Mouse (Mus musculus): ENCODE results near the gene Appl2.
A peak's percentile ranks its signal among the peaks of the same experiment; 100 is the strongest.
"Not testable (repeated sequence)": the region's sequence is repeated elsewhere in the genome, so short reads cannot be mapped to it uniquely, and the experiment has no call there.

Gene Appl2

DNA sequence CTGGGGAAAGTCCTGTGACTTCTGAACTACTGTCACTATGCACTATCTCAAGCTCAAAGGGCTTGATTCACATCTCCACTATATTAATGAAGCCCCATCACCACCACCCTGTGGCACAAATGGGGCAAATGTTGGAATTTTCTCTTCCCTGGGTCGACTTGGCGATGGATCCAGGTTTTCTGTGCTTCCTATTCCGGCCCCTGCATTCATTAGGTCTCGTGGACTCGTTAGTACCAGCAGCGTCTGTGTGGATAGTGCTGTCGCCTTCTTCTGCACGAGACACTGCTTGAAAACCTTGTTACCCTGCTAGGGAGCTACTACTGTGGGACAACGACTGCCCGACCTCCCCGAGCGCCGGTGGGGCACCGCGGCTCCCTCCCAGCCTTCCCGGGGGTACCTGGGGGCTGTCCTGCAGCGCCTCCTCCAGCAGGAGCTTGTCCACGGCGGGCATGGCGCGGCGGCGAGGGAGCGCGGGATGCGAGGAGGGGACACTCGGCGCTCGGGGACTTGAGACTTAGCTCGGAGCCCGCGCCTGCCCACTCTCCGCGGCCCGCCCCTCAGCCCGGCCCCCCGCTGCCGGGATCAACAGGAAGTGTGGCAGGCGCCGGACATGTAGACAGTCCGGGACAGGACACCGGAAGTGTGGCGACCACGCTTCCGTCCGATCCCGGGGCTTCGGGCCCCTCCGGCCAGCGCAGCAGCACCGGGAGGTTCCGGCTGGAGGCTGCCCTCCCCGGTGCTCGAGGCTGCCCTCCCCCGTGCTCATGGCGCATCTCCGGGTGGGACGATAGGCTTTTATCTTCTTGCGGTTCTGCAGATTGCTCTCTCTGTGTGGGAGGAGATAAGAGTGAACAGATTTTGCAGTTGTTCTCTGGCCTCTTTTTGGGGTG, at the start of gene Appl2:
Gene Appl2, minus strand, starts transcription at position 608 of the 890 bp plus-strand sequence.
- DNase-seq = peak; percentile 82

DNA sequence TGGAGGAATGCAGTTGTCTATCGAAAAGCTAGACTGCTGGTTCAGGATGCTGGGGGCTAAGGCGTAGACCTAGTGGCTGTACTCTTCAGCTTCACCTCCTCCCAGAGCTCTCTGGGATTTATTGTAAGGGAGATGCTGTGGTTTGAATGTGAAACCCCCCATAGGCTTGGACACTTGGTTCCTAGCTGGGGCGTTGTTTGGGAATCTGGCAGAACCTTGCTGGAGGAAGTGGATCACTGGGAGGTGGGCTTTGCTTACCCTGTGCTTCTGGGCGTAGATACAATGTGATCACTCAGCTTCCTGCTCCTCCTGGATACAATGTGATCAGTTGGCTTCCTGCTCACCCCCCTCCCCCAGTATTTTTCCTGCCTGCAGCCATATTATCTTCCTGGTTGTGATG, 47.7 kb upstream of the Appl2 start:
- no peak for DNase-seq

DNA sequence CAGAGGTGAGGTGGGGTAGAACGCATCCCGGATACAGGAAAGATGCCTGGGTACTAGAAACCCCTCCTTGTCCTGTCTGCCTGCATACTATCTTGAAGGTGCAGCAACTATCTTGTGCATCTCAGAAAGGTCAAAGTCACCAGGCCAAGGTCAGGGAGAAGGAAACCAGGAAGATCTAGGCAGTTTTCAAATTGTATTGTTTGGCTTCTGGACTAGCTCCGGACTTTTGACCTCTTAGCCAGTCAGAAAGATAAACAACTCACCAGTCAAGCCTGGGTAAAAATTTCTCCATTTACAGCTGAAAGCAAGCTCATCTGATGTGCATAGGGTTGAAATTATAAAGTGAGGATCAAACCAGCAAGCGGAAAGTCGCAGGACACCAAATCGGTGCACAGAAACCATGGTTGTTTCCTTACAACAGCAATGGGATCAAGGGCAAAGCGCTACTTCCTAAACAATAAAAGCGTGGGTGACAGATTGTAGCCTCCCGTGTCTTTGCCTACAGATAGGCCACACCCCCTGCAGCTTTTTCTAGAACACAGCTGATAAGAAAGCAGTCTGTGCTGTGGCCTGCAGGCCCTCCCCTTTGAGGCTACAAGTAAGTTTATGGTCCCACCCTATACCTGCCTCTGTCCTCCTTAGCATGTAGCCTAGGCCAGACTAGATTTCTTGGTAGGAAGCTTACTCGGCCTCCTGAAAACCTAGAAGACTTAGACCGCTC, 43.8 kb upstream of the Appl2 start:
- DNase-seq = no peak

GRCm38 (mm10) chr10:83688215-83688614, 39.7 kb upstream of the Appl2 start:
- no peak for DNase-seq

- DNase-seq = peak; percentile 3
Measured at GRCm38 (mm10) chr10:83681334-83681733, 32.8 kb upstream of the Appl2 start.

GRCm38 (mm10) chr10:83666556-83666955, 18.0 kb upstream of the Appl2 start:
- no peak for DNase-seq

- DNase-seq = no peak
Measured at GRCm38 (mm10) chr10:83661925-83662324, 13.4 kb upstream of the Appl2 start.

DNA sequence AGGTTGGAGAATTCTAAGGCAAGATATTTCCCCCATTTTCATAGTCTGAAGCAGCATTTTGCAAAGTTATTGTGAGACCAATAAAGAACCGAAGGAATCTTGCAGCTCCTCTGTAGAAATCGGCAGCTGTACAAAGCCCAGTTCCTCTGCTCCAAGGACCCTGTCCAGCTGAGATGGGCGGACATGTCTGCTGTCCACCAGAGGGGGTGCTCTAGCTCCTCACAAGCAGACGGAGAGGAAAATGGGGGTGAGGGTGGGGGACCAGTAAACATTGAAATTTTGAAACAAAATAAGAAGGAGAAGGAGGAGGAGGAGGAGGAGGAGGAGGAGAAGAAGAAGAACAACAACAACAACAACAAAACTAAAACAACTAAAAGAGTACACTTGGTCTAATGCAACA, 12.1 kb upstream of the Appl2 start:
- no peak for DNase-seq

DNA sequence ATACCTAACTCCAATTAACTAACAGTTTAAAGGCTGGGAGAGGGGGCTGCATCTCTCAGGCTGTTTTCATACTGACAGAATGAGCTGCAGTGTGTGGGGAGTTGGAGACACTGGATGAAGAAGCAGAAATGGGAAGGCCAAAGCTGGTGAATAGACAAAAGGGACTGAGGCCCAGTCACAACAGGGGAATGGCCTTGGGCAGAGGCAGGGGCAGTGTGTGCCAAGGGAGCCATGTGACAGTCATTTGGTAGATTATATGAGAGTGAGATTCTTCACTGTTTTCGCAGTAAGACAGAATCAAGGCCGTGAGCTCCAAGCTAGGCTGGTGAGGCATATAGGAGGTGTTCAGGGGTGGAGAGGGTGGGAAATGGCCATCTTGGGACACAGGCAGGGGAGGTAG, 6.1 kb upstream of the Appl2 start:
- DNase-seq = no peak

DNA sequence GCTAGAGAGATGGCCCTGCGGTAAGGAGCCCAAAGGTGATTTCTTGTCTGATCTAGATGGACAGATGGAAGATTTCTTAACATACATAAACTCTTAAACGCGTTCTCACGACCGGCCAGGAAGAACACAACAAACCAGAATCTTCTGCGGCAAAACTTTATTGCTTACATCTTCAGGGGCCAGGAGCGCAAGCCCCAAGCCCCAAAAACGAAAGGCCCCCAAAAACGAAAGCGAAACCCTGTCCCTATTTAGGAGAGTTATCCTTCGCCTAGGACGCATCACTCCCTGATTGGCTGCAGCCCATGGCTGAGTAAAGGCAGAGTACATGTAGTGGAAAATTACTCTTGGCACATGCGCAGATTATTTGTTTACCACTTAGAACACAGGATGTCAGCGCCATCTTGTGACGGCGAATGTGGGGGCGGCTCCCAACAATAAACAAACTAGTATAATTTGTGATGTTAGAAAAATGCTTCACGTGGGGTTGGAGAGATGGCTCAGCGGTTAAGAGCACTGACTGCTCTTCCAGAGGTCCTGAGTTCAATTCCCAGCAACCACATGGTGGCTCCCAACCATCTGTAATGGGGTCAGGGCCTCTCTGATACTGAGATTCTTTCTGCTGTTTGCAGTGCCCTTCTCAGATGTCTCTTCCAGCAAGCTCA, 3.8 kb upstream of the Appl2 start:
- DNase-seq = not testable (repeated sequence)

DNA sequence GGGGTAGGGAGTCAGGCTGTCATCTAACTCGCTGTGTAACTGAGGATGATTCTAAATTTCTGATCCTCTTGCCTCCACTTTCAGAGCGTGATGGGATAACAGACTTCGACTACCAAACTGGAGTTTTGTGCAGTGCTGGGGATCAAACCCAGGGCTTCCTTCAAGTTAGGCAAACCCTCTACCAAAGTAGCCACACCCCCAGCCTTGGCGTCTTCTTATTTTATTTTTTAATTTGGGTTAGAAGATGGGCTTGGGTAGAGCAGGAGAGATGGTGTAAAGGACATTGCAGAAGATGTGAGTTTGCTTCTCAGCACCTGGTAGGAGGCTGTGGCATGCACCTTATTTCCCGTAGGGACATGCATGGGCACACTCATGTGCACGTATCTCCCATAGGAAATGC, 499 bp upstream of the Appl2 start:
- DNase-seq = no peak

GRCm38 (mm10) chr10:83646351-83646885, 2.1 kb downstream of the Appl2 start:
- DNase-seq = no peak

DNA sequence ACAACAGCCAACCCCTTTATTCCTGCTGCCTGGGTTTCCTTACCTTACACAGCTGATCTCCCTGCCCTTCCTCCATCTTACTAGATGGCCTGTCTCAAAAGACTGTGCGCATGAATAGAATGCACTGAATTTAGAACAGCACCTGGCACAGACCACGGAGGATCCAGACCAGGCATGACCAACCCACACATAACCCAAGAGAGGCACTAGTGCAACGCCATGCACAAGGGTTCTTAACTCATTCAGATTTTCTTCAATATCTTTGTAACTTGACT, 2.9 kb downstream of the Appl2 start:
- DNase-seq = no peak

GRCm38 (mm10) chr10:83644865-83645715, 3.4 kb downstream of the Appl2 start:
- DNase-seq = no peak

- DNase-seq = no peak
Measured at GRCm38 (mm10) chr10:83644167-83644566, 4.4 kb downstream of the Appl2 start.

DNA sequence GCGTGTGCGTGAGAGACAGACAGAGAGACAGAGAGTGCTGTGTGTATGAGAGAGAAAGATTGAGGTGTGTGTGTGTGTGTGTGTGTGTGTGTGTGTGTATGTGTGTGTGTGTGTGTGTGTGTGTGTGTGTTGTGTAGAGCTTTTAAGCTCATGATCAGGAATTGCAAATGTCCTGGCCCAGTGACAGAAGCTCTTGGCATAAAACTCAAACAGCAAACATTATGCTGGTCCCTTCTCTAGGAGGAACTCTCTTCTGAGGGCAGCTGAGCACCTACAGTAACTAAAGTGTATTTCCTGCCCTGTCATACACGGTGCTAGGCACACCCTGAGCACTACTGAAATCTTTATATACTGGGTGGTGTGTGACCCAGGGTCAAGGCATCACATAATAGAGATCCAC, 6.9 kb downstream of the Appl2 start:
- no peak for DNase-seq

DNA sequence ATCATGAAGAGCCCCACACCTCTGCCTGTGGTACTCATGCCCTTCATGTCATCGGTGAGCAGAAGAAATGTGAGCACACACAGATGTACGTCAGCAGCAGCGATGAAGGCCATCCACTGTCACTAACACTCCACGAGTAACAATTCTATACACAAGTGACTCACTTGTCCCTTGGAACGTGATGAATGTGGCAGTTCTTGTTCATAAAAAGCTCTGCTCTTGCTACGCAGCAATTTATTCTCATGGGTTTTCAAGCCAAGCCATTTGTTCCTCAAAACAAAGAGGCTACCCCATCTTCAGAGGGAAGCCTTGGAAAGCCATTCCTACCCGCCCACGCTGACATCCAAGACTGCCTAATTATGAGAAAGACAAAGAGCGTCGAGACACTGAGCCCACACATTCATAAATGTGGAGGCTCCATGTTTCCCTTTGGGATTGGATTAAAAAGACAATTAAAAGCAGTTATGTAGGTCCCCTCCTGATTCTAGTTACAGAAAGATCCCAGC, 8.6 kb downstream of the Appl2 start:
- no peak for DNase-seq

DNA sequence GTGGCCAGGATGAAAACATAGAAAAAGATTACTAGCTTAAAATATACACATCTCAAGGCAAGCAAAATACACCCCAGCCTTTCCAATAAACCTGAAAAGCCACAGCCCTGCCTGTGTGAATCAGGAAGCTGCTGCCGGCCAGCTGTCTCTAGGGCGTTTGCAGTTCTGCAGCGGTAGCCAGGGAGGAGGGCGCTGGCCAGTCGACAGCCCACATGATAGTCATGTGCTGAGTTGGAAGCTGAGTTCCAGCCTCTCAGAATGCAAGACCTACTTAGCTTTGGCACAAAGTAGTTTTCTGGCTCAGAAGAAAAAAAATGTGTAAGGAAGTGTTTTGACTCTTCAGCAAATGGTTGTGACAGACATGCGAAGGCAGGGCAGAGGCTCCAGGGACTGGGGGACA, 11.2 kb downstream of the Appl2 start:
- peak; percentile 55 for DNase-seq

DNA sequence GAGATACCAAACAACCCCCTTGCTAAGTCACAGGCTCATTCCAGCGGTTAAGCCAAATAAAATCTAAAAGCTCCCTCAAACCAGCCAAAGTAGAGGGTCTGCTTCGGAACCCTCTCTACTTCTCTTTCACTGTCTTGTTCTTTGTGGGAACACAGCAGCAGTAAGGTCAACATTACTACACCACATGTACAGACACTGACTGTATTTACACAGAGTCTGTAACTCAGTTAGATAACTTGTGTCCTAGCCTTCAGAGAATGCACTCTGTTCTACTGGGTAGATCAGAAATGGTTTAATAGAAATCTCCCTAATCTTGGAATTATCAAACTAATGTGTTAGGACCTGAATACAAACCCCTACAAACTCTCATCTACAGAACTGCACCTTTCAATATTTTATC, 12.3 kb downstream of the Appl2 start:
- DNase-seq = no peak

DNA sequence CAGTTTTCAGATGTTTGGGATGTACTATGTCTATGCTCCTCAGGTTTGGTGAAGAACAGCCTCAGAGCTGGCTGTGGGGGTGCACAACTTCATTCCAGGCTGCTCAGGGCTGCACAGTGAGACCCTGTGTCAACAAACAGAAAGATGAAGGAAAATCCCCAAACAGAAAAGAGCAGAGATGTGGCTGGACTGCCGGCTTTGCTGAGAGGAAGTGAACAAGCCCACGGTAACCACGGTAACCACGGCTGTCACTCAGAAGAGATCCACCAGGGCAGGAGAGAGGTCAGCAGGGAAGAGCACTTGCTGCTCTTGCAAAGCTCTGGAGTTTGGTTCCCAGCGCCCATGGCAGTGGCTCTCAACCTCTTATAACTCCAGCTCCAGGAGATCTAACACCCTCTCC, 14.1 kb downstream of the Appl2 start:
- DNase-seq = no peak

DNA sequence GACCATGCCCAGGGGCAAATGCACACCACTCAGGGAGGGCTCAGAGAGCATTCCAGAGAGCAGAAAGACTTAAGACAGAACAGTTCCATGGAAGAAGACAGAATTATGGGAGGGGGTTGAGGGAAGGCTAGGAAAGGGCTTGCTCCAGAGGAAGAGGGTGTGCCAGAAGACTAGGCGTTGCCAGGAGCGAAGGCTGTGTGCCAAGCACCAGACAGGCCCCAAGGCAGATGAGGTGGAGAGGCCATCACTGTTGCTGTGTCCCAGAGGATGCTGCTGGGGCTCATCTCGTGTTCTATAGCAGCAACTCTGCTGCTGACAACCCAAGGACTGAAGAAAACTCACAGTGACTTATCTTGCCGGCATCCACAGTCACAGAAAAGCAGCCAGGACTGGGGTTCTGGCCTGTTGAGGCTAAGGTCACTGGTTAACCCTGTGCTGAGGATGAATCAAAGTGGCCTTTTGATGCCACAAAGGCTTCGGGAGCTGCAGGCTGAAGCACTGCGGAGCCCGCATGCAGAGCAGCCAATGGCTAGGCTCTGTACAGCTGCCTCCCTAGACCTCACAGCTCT, 15.6 kb downstream of the Appl2 start:
- DNase-seq = no peak

- DNase-seq = no peak
Measured at GRCm38 (mm10) chr10:83631775-83632174, 16.8 kb downstream of the Appl2 start.
